Mouse (Mus musculus) adrenal gland (tissue): ENCODE measurements around the gene Pdzk1.

Source experiments
- intact Hi-C: fragments of 180-260 bp; cut with DNase I; formaldehyde crosslinking; loops from one replicate; pipeline ENCODE4 v1.15.1; 2025

Pdzk1 gene

DNA sequence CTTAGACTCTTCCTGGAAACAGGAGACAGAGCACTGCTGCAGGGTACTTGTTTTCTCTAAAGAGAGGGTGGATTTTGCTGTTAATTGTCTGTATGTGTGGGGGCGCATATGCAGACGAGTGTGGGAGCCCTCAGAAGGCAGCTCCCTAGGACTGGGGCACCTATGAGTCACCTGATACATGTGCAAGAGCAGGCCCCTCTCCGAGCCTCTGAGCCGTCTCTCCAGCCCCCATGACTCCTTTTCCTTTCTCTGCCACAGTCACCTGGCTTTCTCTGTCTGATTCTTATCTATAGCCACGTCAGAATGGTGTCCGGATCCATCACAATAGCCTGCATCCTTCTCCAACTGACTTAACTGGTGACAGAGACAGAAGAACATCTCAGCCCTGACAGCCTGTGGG is 52.5 kb downstream of the Pdzk1 start:
- intact Hi-C loops = no loop called here

DNA sequence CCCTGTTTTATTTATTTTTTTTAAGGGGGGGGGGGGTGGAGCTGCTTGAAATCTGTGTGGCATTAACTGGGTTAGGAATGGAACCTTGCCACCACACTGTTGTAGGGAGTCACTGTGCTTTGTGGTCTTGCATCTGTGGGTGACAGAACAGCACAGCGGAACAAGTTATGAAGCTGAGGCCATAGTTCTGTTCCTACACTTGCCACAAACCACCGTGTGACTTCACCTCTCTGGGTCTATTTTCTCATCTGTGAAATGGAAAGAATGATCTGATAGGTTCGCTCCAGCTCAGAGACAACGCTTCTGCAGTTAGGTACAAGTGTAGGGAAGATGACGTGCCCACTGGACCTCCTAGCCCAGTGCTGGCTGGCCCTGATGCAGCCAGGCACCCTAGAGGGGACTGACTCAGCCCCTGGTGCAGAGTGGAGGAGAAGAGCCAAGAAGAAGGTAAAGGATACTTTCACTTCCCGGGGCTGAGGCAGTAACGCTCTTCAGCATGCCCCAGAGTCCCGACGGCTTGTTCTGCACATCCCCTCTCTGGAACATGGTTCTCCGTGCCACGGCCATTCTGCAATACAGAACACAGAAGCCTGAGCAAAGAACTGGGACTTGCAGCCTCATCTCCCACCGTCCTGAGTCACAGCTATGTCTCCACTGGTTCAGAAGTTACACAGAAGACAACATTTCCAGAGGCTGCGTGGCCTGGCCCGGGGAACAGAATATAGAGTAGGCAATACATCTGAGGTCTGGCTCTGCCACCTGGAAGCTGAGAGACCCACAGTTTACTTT is 53.2 kb downstream of the Pdzk1 start:
- intact Hi-C loops = no loop called here

DNA sequence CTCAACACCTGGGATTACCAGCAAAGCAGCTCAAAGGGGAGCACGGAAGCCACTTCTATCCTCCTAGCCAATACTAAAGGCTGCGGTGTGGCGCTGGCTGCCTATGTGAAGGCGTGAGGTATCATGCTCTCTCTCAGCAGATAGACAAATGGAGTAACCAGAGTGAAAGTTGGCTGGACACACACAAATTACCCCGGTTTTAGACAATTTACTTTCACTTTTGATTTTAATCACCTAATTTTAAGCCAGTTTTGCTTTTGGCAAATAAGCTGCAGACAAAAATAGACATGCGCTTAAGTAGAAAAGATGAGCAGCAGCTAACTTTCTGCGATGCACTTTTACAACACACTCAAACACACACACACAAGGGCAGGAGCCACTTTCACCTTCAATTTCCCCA is 54.6 kb downstream of the Pdzk1 start:
- intact Hi-C loops = no loop called here

DNA sequence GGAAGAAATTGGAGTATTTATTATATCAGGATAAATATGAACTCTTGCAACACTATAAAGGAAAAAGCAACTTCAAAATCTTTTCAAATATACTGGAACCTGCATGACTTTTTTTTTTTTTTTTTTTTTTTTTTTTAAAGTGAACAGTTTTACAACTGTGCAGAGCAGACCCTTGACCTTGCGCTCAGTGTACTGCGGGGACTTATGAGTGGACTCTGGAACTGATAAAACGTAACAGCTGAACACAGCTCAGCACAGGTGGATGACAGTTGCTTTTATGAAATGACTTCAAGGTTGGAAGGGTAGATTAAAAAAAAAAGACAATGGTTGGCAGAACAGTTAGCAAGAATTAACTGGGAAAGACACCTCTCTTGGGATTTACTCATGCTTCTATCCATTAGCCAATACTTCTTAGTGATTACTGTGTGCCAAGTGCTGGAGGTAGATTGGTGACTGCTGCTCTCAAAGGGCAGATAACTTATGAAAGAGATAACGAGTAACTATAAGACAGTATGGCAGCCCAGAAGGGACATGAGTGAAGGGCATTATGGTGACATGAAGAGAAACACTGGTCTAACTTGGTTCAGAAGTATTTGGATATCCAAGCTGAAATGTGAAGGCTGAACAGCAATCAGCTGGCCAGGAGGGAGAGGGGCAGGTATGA is 73.4 kb downstream of the Pdzk1 start:
- intact Hi-C loops = no loop called here

DNA sequence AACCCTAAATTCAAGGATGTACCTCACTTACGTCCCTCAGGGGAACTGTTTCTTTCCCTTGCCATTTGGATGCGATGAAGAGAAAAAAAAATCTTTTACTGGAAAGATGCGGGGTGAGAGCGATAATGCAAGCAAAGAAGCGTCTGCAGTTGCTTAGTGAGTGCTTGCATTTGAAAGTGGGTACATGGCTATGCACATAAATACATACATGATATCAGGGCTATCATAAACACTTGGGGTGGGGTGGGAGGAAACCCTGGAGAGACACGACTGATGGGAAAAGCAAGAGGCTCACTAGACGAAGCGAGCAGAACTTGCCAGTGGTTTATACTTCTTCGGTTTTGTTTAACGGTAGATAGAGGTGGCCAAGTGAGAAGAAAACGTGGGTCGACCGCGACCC is 75.3 kb downstream of the Pdzk1 start, which contains the start of gene Gja5:
Gene Gja5 (plus strand): TSS at position 301 of the 400 bp plus-strand sequence.
- intact Hi-C loops = no loop called here

DNA sequence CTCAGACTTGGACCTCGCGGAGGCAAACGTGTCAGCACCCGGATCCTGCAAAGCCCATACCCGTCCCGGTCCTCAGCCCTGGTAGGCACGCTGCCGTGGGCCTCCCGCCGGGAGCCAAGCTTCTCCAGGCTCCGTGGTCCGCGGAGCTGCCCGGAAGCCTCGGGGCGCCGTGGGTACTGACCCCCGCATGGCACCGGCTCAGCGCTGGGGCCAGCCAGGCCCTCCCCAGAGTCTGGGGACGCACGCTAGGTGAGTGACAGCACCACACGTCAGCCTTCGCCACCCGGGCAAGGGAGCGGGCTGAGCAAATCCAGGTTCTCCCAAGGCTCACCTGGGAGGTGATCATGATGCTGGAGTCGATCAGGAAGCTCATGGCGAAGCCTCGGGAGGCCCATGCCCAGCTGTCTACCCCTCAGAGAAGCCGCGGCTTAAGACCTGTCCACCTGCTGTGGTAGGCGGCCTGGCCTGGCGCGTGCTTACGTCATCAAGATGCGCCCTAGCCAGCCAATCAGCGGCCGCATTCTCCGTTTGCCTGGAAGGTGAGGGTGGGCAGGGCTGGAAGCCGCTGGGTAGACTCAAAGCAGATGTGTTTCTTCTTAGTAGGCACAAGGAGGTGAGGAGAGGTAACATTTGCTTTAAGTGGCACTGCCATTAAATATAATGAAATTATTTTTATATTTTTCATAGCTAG is 75.9 kb downstream of the Pdzk1 start, which contains the start of gene Gpr89:
Gene Gpr89 (minus strand): TSS at position 496 of the 691 bp plus-strand sequence.
- intact Hi-C loops = no loop called here

DNA sequence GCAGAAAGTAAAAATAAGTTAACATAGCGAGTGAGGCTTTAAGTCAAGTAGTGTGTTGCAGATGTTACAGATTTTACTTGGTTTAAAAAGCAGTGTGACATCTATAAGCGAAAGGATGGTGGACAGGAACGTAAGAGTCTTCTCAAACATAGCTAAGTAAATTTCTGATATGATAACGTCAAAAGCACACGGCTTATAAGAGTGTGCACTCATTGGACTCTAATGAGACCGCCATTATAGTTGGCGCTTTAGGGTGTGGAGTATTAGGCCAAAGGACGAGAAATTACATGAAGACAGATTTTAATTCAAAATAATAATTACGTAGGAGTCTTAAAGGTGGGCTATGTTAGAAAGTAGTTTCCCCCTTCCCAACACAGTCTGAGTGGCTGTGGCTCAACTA is 76.5 kb downstream of the Pdzk1 start:
- intact Hi-C loops = no loop called here
